Mouse (Mus musculus) heart, embryonic 16.5 days (tissue): ENCODE measurements around the gene Gstm4. TPM values are rescaled to one million over a fixed set of nuclear protein-coding genes. Genes with fewer than 3 reads are reported as not detected.
A peak's percentile ranks its signal among the peaks of the same experiment; 100 is the strongest.

Source experiments
- ATAC-seq: fragments of 200-750 bp; cut with Nextera tagmentation; replicated peaks from 2 replicates; pipeline ENCODE4 v1.8.0; 2017; ENCODE audit warnings: moderate number of reproducible peaks; ENCODE audit not compliant: insufficient read depth, low FRiP score; ENCODE audit errors: extremely low read depth
- H3K27ac ChIP-seq: fragments of 300-500 bp; sonication (generic); 2 replicates; pipeline ENCODE4 v1.5.1; 2014; ENCODE audit warnings: mild to moderate bottlenecking, low read length, control low read depth, moderate library complexity
- H3K27me3 ChIP-seq: fragments of 300-500 bp; sonication (generic); 2 replicates; pipeline ENCODE4 v1.6.1; 2014; ENCODE audit warnings: low read length, mixed read lengths; ENCODE audit not compliant: control insufficient read depth, insufficient read depth
- H3K36me3 ChIP-seq: fragments of 300-500 bp; sonication (generic); 2 replicates; pipeline ENCODE4 v1.6.1; 2014; ENCODE audit not compliant: control insufficient read depth, insufficient read depth
- H3K4me1 ChIP-seq: fragments of 300-500 bp; sonication (generic); 2 replicates; pipeline ENCODE4 v1.6.1; 2014; ENCODE audit warnings: low read length, mixed read lengths; ENCODE audit not compliant: control insufficient read depth, insufficient read depth
- H3K4me2 ChIP-seq: fragments of 300-500 bp; sonication (generic); 2 replicates; pipeline ENCODE4 v1.6.1; 2014; ENCODE audit warnings: low read depth, mild to moderate bottlenecking, control low read depth, low read length
- H3K4me3 ChIP-seq: fragments of 300-500 bp; sonication (generic); 2 replicates; pipeline ENCODE4 v1.5.1; 2014; ENCODE audit warnings: mild to moderate bottlenecking, control low read depth, low read length
- H3K9ac ChIP-seq: fragments of 300-500 bp; sonication (generic); 2 replicates; pipeline ENCODE4 v1.6.1; 2014; ENCODE audit warnings: low read length, control low read depth
- H3K9me3 ChIP-seq: fragments of 300-500 bp; sonication (generic); replicated peaks from 2 replicates; pipeline ENCODE4 v1.6.1; 2016; ENCODE audit warnings: low read length; ENCODE audit not compliant: control insufficient read depth
- WGBS: fragments of 180-500 bp; shearing (Covaris S2); extraction: QIAGEN DNeasy Blood & Tissue Kit; methylation state at CpG from one replicate; pipeline ENCODE4 v1.1.7; 2014; 5-methylcytosine and 5-hydroxymethylcytosine counted together
- polyA plus RNA-seq: library from polyadenylated mRNA; unstranded; fragments of >200 nt; fragmentation: Nextera tagmentation; extraction: Ambion mirVana; gene quantifications from 2 replicates; pipeline ENCODE4 v1.2.1, GENCODE M21; 2015

Gstm4 gene
- polyA plus RNA-seq: 16.6 and 17.6 TPM in 2 replicates

DNA sequence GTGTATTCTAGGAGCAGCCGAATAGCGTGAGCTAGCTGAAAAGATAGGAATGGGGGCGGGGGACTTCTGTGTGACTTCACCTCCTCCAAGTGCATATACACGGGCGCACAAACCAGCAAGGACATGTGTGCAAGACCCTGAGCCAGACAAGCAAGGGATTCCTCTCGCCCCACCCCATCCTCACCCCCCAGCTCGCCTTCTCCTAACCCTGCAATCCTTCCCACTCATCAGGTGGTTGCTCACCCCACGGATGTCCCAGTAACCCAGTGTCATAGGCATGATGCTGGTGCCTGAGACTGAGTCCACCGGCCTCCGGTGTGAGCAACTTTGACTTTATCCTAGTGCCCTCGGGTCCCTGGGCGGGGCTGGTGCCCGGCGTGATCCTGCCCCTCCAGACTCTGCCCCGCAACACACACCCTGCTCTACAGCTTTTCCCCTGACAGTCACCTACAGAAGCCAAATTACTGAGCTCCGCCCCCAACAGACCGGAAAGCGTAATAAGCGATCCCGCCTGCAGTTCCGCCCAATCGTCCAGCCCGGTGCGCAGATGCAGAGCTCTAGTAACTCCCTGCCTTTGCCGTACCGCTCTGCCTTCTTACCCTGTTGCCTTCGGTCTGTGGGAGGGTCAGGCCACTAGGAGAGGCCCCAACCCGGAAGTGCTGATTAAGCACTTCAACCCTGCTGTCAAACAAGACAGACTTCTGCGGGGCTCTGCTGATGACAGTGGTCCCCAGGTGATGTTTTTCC, at the start of gene Gstm4:
TSS of gene Gstm4 (minus strand) at position 501 of the 747 bp plus-strand sequence.
- peak within 1 kb of the TSS; percentile 77 for H3K27ac ChIP-seq
- H3K9ac ChIP-seq: peak within 1 kb of the TSS; percentile 78
- H3K27me3 ChIP-seq: no peaks in the 10 kb centered on the region
- WGBS: 5% methylated on average over 29 of the region's 29 CpGs
- H3K36me3 ChIP-seq: no peaks in the 10 kb centered on the region
- H3K4me3 ChIP-seq: peak within 1 kb of the TSS; percentile 66
- no peaks in the 10 kb centered on the region for H3K9me3 ChIP-seq
- ATAC-seq: peak; percentile 94
- peak within 1 kb of the TSS; percentile 83 for H3K4me2 ChIP-seq
- H3K4me1 ChIP-seq: peaks cover 9% of the 10 kb centered on the region

DNA sequence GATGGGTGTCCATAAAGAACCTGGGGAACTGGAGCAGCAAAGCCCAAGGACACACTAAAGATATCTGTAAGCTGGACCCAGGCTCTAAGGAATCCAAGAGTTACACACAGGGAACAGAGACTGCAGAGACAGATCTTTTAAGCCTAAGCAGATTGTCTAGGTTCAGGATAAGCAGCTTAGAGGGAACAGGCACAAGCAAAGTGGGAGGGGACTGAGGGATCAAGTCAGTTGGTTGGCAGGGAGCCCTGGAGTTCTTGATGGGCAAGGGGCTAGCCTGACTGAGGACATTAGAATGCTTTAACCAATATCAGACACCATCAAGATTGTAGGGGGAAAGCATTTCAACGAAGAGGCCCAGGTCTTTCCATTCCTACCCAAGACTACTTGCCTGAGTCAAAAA, 49.5 kb upstream of the Gstm4 start:
- Histone ChIP-seq H3K27me3 (no peaks in the 10 kb centered on the region), H3K4me3 (no peak overlapping the region), H3K9ac (no peak overlapping the region), H3K9me3 (no peaks in the 10 kb centered on the region), H3K4me2 (no peak overlapping the region), H3K4me1 (peaks cover 5% of the 10 kb centered on the region; the same call in 1 of the 2 replicates), H3K36me3 (no peaks in the 10 kb centered on the region), H3K27ac (no peak overlapping the region)
- 41% methylated on average over 1 of the region's 1 CpGs for WGBS
- no peak for ATAC-seq

DNA sequence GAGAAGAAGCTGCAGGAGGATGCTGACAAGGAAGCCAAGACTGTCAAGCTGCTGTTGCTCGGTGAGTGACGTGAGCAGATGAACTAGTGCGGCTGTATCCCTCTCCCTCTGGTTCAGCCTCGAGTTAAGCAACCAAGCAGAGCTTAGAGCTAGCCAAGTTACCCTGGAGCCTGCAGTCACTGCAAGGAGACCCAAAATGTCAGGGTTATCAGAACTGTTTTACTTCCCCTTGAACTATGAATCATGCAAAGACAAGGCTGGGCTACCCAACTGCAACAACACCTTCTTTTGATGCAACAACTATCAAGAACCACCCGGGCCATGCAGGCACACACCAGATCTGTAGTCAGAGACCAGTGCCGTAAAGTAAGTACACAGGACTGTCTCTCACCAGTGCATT, 48.6 kb upstream of the Gstm4 start:
- no peaks in the 10 kb centered on the region for H3K36me3 ChIP-seq
- peaks cover 9% of the 10 kb centered on the region; the same call in 1 of the 2 replicates for H3K4me1 ChIP-seq
- H3K4me3 ChIP-seq: no peak overlapping the region
- no peak overlapping the region for H3K9ac ChIP-seq
- H3K4me2 ChIP-seq: no peak overlapping the region
- no peak overlapping the region for H3K27ac ChIP-seq
- H3K27me3 ChIP-seq: no peaks in the 10 kb centered on the region
- H3K9me3 ChIP-seq: no peaks in the 10 kb centered on the region
- 59% methylated on average over 6 of the region's 6 CpGs for WGBS
- no peak for ATAC-seq

DNA sequence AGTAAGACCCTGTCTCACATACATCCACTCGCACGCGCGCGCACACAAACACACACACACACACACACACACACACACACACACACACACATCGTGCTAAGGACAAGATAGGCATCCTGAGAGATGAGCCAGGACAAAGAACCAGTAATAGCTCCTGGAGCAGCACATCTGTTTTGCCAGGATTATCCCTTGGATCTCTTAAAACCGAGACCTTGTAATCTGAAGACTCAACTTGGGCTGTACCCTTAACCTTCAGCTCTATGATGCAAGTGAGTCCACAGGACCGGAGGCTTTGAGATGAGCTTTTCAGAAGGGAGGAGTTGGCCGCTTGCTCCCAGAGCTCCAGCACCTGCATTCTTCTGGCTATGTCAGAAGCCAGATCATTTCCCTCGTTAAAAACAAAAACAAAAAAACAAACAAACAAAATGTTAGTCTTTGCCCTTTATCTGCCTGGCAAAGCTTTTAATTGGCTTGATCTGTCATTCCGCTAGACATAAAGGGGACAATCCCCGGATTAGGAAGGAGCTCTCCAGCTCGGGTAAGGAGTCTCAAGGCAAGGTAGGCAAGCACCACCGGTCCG, 47.9 kb upstream of the Gstm4 start, which contains the start of gene Gnat2:
TSS of gene Gnat2 (plus strand) at position 254 of the 580 bp plus-strand sequence.
- peaks cover 9% of the 10 kb centered on the region; the same call in 1 of the 2 replicates for H3K4me1 ChIP-seq
- H3K36me3 ChIP-seq: no peaks in the 10 kb centered on the region
- H3K4me2 ChIP-seq: no peak within 1 kb of the TSS
- no peak within 1 kb of the TSS for H3K27ac ChIP-seq
- H3K27me3 ChIP-seq: no peaks in the 10 kb centered on the region
- ATAC-seq: no peak
- H3K9ac ChIP-seq: no peak within 1 kb of the TSS
- no peaks in the 10 kb centered on the region for H3K9me3 ChIP-seq
- WGBS: 71% methylated on average over 15 of the region's 15 CpGs
- H3K4me3 ChIP-seq: no peak within 1 kb of the TSS

DNA sequence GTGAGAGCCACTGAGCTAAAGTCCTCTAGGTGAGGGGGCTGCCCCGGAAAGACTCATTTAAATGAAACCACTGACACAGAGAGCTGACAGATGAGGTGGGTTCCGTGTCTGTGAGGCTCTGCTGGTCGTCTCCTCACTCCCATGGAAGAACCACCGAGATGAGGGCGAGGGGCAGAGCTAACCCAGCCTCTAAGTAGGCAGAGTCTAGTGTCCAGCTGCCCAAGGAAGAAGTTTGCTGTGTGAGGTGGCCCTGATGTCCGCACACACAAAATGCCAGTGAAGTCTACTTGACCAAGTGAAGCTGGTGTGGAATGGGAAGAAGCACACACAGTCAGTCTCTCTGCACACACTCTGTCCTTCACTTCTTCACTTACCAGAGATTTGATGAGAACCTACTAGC, 47.3 kb upstream of the Gstm4 start:
- Histone ChIP-seq H3K36me3 (no peaks in the 10 kb centered on the region), H3K27ac (no peak overlapping the region), H3K27me3 (no peaks in the 10 kb centered on the region), H3K4me3 (no peak overlapping the region), H3K4me1 (peaks cover 13% of the 10 kb centered on the region), H3K4me2 (no peak overlapping the region), H3K9ac (no peak overlapping the region), H3K9me3 (no peaks in the 10 kb centered on the region)
- 72% methylated on average over 6 of the region's 6 CpGs for WGBS
- no peak for ATAC-seq

DNA sequence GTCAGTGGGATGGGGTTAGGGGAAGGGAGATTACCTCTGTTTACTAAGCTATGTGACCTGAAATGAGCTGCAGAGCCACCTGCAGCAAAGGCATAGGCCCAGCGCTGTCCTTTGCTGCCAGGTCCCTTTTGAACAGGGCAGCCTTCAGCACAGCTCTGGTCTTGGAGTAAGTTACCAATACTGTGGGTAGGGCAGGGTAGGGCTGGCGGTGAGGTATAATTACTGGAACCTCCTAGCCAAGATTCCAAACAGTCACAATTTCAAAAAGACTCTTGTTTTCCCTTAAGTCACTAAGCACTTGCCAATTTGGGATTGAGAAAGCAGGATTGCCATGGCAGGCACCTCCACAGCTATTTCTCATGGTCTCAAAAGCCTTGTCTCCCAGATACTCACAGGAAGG, 45.9 kb upstream of the Gstm4 start:
- Histone ChIP-seq H3K36me3 (no peaks in the 10 kb centered on the region), H3K4me1 (peaks cover 21% of the 10 kb centered on the region), H3K4me2 (no peak overlapping the region), H3K9me3 (no peaks in the 10 kb centered on the region), H3K9ac (no peak overlapping the region), H3K27ac (no peak overlapping the region), H3K27me3 (no peaks in the 10 kb centered on the region), H3K4me3 (no peak overlapping the region)
- 89% methylated on average over 2 of the region's 2 CpGs for WGBS
- ATAC-seq: no peak

DNA sequence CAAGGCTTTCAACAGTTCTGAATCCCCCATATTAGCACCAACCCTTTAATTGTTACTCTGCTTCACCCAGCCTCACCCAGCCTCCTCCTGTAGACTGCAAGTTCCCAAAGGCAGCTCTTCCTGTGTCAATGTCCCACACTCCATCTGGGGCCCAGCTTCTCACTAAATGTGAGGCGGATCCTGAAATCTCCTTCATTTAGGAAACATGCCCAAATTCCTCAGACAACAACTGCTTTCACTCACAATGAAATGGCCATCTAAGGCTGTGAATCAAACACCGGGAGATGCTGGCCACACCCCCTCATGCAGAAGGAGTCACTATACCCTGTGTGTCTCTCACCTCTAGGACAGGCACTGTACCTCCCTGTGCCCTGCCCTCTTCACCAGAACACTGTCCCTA, 45.2 kb upstream of the Gstm4 start:
- no peak for ATAC-seq
- Histone ChIP-seq H3K27ac (no peak overlapping the region), H3K27me3 (no peaks in the 10 kb centered on the region), H3K4me3 (no peak overlapping the region), H3K4me1 (peaks cover 22% of the 10 kb centered on the region), H3K36me3 (no peaks in the 10 kb centered on the region), H3K9ac (no peak overlapping the region), H3K4me2 (no peak overlapping the region), H3K9me3 (no peaks in the 10 kb centered on the region)
- 45% methylated on average over 2 of the region's 2 CpGs for whole genome bisulfite sequencing

DNA sequence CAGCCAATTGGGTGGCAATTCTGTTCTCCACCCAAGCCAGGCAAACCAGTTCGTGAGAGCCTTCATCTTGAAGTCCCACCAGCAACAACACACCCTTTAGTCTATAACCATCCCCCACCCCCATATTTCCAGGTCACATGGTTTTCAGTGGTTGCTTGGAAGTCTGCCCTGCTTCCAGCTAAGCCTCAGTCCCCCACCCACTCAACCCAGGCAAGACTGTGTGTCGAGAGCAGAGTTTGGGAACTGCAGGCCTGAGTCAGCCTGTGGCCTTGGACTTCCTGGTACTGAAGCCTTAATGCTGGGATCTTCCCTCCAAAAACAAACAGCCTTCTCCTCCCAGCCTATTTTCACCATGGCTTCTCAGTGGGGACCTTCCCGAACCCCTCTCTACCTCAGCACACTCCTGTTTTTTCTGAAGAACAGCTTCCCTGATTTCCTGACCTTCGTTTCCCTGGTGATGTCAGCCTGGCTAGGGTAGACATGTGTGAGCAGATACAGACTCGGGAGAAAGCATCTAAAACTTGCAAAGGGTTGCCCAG, 44.2 kb upstream of the Gstm4 start:
- H3K27me3 ChIP-seq: no peaks in the 10 kb centered on the region
- H3K9me3 ChIP-seq: no peaks in the 10 kb centered on the region
- peaks cover 32% of the 10 kb centered on the region for H3K4me1 ChIP-seq
- WGBS: 42% methylated on average over 5 of the region's 5 CpGs
- H3K9ac ChIP-seq: no peak overlapping the region
- H3K36me3 ChIP-seq: no peaks in the 10 kb centered on the region
- H3K27ac ChIP-seq: no peak overlapping the region
- no peak for ATAC-seq
- no peak overlapping the region for H3K4me3 ChIP-seq
- H3K4me2 ChIP-seq: no peak overlapping the region

DNA sequence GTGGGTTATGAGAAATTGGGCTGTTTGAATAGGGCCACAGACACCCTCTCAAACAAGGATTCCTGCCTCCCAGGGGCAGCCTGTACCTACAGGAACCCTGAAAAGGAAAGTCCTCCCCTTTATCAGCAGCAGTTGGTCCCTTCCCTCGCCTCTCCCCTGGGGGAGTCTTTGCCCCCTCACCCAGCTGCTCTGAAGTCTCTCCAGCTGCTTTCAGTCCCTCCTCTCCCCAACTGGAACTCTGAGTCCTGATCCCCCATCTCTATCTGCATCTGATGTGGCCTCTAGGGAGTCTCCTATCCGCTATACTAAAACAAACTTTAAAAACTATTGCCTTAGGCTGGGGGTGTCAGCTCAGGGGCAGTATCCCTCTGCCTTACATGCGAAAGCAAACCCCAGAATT, 42.6 kb upstream of the Gstm4 start:
- H3K4me1 ChIP-seq: peaks cover 48% of the 10 kb centered on the region
- no peak overlapping the region for H3K9ac ChIP-seq
- H3K4me3 ChIP-seq: no peak overlapping the region

More for the DNA sequence above, 42.6 kb upstream of the Gstm4 start:
- 84% methylated on average over 3 of the region's 3 CpGs for WGBS
- H3K36me3 ChIP-seq: no peaks in the 10 kb centered on the region
- ATAC-seq: no peak
- no peaks in the 10 kb centered on the region for H3K9me3 ChIP-seq
- H3K4me2 ChIP-seq: no peak overlapping the region; the same call in 1 of the 2 replicates
- no peak overlapping the region for H3K27ac ChIP-seq
- H3K27me3 ChIP-seq: no peaks in the 10 kb centered on the region
